Mouse (Mus musculus) urinary bladder, postnatal 14 days (tissue): ENCODE data around the gene Nup153.

Source experiments
- DNase-seq: peaks from one replicate; pipeline ENCODE4 v3.0.0; 2021; ENCODE audit warnings: low spot score

Gene Nup153

GRCm38 (mm10) chr13:46728411-46728810 lies 671 bp upstream of the Nup153 start:
- DNase-seq, result no peak

GRCm38 (mm10) chr13:46727038-46727836 lies 503 bp downstream of the Nup153 start:
- DNase-seq, result peak; percentile 58

GRCm38 (mm10) chr13:46726288-46727037 lies 1.3 kb downstream of the Nup153 start:
- peak; percentile 18 for DNase-seq

GRCm38 (mm10) chr13:46725227-46725626 lies 2.5 kb downstream of the Nup153 start:
- no peak for DNase-seq

GRCm38 (mm10) chr13:46724371-46724770 lies 3.4 kb downstream of the Nup153 start:
- DNase-seq, result no peak

- no peak for DNase-seq
These were observed 6.7 kb downstream of the Nup153 start for GRCm38 (mm10) chr13:46721009-46721408.

- no peak for DNase-seq
These were observed 8.8 kb downstream of the Nup153 start for GRCm38 (mm10) chr13:46718893-46719400.

- no peak for DNase-seq
These were observed 11.6 kb downstream of the Nup153 start for GRCm38 (mm10) chr13:46715976-46716639.

GRCm38 (mm10) chr13:46713486-46713885 lies 14.3 kb downstream of the Nup153 start:
- no peak for DNase-seq

GRCm38 (mm10) chr13:46703138-46703537 lies 24.6 kb downstream of the Nup153 start:
- DNase-seq, result no peak

GRCm38 (mm10) chr13:46701486-46701885 lies 26.3 kb downstream of the Nup153 start:
- no peak for DNase-seq

GRCm38 (mm10) chr13:46699372-46699771 lies 28.4 kb downstream of the Nup153 start:
- DNase-seq, result no peak

GRCm38 (mm10) chr13:46696788-46697187 lies 31.0 kb downstream of the Nup153 start:
- peak; percentile 14 for DNase-seq

GRCm38 (mm10) chr13:46695932-46696331 lies 31.8 kb downstream of the Nup153 start:
- no peak for DNase-seq

GRCm38 (mm10) chr13:46695296-46695908 lies 32.3 kb downstream of the Nup153 start:
- no peak for DNase-seq

GRCm38 (mm10) chr13:46690559-46691241 lies 37.0 kb downstream of the Nup153 start:
- DNase-seq, result no peak

- no peak for DNase-seq
These were observed 44.4 kb downstream of the Nup153 start for GRCm38 (mm10) chr13:46683370-46683769.

GRCm38 (mm10) chr13:46682921-46683320 lies 44.8 kb downstream of the Nup153 start:
- DNase-seq, result no peak

- no peak for DNase-seq
These were observed 50.0 kb downstream of the Nup153 start for GRCm38 (mm10) chr13:46677721-46678120.

- DNase-seq, result no peak
These were observed 53.1 kb downstream of the Nup153 start for GRCm38 (mm10) chr13:46674601-46675000.

GRCm38 (mm10) chr13:46670514-46670913 lies 57.2 kb downstream of the Nup153 start:
- DNase-seq, result no peak
